Mouse (Mus musculus) ES-E14 (cell line): ENCODE results near the gene Cd24a.

ENCODE experiments used
- CHD2 ChIP-seq: IDR thresholded peaks from 2 replicates; pipeline ENCODE4 v1.6.1; 2014; ENCODE audit warnings: mild to moderate bottlenecking, low read depth, low read length, inconsistent platforms
- HCFC1 ChIP-seq: IDR thresholded peaks from 2 replicates; pipeline ENCODE4 v1.6.1; 2012; ENCODE audit warnings: low read length, inconsistent platforms, borderline replicate concordance; ENCODE audit not compliant: insufficient read depth
- MAFK ChIP-seq: IDR thresholded peaks from 2 replicates; pipeline ENCODE4 v1.6.1; 2014; ENCODE audit warnings: mild to moderate bottlenecking, low read depth, low read length, inconsistent platforms; ENCODE audit not compliant: insufficient read depth
- ZC3H11A ChIP-seq: IDR thresholded peaks from 2 replicates; pipeline ENCODE4 v1.6.1; 2012; ENCODE audit warnings: low read depth, mild to moderate bottlenecking, inconsistent platforms, low read length, borderline replicate concordance
- ZNF384 ChIP-seq: IDR thresholded peaks from 2 replicates; pipeline ENCODE4 v1.6.1; 2012; ENCODE audit warnings: low read depth, low read length, inconsistent platforms

DNA sequence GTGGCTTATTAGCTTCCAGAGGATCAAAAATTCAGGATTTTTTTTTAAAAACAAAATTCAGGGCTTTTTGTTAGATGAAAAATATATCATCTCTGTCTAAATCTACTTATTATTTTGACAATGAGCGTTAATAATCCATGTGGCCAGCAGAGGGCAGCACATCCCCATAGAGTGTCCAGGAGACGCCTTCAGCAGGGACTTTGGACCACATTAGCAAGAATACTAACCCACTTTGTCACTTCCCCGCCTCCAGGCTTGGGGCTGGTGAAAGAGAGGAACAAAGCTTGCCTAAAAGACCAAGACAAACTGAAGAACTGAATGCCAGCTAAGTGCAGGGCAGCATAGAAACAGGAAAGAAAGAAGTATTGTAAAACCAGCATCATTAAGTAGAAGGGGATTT lies 3.1 kb upstream of the Cd24a start:
- TF ChIP-seq HCFC1 = no peak
- TF ChIP-seq ZC3H11A = peak; percentile 94
- TF ChIP-seq ZNF384 = no peak
- TF ChIP-seq CHD2 = no peak
- TF ChIP-seq MAFK = no peak
